In genomic region chr3:144570047-144570815, GRCm38 (mm10) we compare ENCODE assay signal across 8 mouse cellular contexts. TPM values are rescaled to one million over a fixed set of nuclear protein-coding genes. Genes with fewer than 3 reads are reported as not detected.
DNase-seq lines count a peak whose midpoint lies in the region; ATAC-seq lines count a peak whose summit lies in the region.

Gene Hs2st1 (minus strand): TSS chr3:144570181.
Gene Selenof (plus strand): TSS chr3:144570304.

- ATAC-seq in inflammation-experienced regulatory T-cells, adult 6 months: peak; percentile 96
- peak; percentile 97 for ATAC-seq in megakaryocyte-erythroid progenitor cell, adult 5-6 weeks (replicated peaks; ENCODE audit: low FRiP score, low TSS enrichment, poor library complexity, severe bottlenecking)

- intact Hi-C loops in gastrocnemius, postnatal 14 days (cut with DNase I; ENCODE audit: low total_unique reads): loop anchor here (5.0 kb wide), 1 partner anchor 42 kb away; no protein-coding TSS in a partner anchor
- intact Hi-C loops in left cerebral cortex, postnatal 10 days (cut with DNase I): no loop called here

- peak; percentile 98 to 99 for DNase-seq in adrenal gland, adult (ENCODE audit: inconsistent age in 2 of 2, low spot score in 1 of 2)
- DNase-seq in embryo, embryonic 10.5 days (ENCODE audit: low spot score): peak; percentile 100
- DNase-seq in gastrocnemius, postnatal 14 days: peak; percentile 98
- peak; percentile 99 for DNase-seq in left cerebral cortex, postnatal 10 days (ENCODE audit: extremely low spot score in 1 of 2, low spot score in 2 of 2)
- peak; percentile 95 for DNase-seq in right cerebral cortex, postnatal 25 days
- peak; percentile 96 for DNase-seq in urinary bladder, postnatal 4 days (ENCODE audit: low spot score in 2 of 2)

RNA-seq across cellular contexts. Expression of gene Hs2st1, which starts in this region (rescaled TPM):
- 10 to 100 TPM; 13.7 to 17.6 TPM for total RNA-seq in gastrocnemius, postnatal 14 days (2021)
- polyA plus RNA-seq in inflammation-experienced regulatory T-cells, adult 6 months (2017; shearing (Covaris generic)): 1 to 10 TPM; 1.8 to 3.7 (median 3.5) TPM
- total RNA-seq in left cerebral cortex, postnatal 10 days (2021): 10 to 100 TPM; 62.0 to 62.4 TPM
- 11.6 and 14.2 TPM in 2 replicates for total RNA-seq in megakaryocyte-erythroid progenitor cell, adult 5-6 weeks (2014; fragmentation: Nextera tagmentation)
- 9.9 and 11.4 TPM in 2 replicates for total RNA-seq in megakaryocyte-erythroid progenitor cell, adult 5-6 weeks (2017)

RNA-seq across cellular contexts. Expression of gene Selenof, which starts in this region (rescaled TPM):
- 100 to 1,000 TPM; 150 to 172 TPM for total RNA-seq in gastrocnemius, postnatal 14 days (2021)
- polyA plus RNA-seq in inflammation-experienced regulatory T-cells, adult 6 months (2017; shearing (Covaris generic)): 100 to 1,000 TPM; 310 to 362 (median 335) TPM
- total RNA-seq in left cerebral cortex, postnatal 10 days (2021): 100 to 1,000 TPM; 274 to 290 TPM
- total RNA-seq in megakaryocyte-erythroid progenitor cell, adult 5-6 weeks (2014; fragmentation: Nextera tagmentation): 228 and 242 TPM in 2 replicates
- 570 and 661 TPM in 2 replicates for total RNA-seq in megakaryocyte-erythroid progenitor cell, adult 5-6 weeks (2017)

Comparison
In these comparisons a context has a peak if more than half of its experiments do, and no peak if none do; other contexts are left out.
1. Peak in every context shown above with its lines: DNase-seq and ATAC-seq.